Mouse (Mus musculus): ENCODE measurements around the gene Plin1. TPM values are rescaled to one million over a fixed set of nuclear protein-coding genes. Genes with fewer than 3 reads are reported as not detected.

Gene Plin1
- total and polyA plus RNA-seq, 3 experiments, result not detected

- H3K4me2 ChIP-seq (ENCODE audit: insufficient read depth, low read depth, poor library complexity, severe bottlenecking), result no peak overlapping the region
- dilution Hi-C loops (cut with MboI; ENCODE audit: extremely low pct_ligation_motif_present, extremely low pct_unique_long_range_greater_than_20kb, low sequenced_read_pairs), result no loop called here
- H3K36me3 ChIP-seq (replicated peaks in 1 of 2; ENCODE audit: control insufficient read depth in 1 of 2, insufficient read depth in 1 of 2, low read length in 1 of 2), result no peaks in the 10 kb centered on the region
- no peak overlapping the region for H3K4me3 ChIP-seq (replicated peaks in 1 of 3; ENCODE audit: low read depth in 2 of 3, low read length in 2 of 3, poor library complexity in 1 of 3)
- no peak for DNase-seq (ENCODE audit: extremely low read depth)
- no peak overlapping the region for H3K27ac ChIP-seq (ENCODE audit: insufficient read depth, low read depth)
- H3K4me1 ChIP-seq (ENCODE audit: control insufficient read depth in 1 of 2, insufficient read depth in 2 of 2), result peaks cover 0 to 10% of the 10 kb centered on the region in 2 experiments; a peak in 3 of 4 replicates
- in situ Hi-C loops (cut with MboI; ENCODE audit: low pct_ligation_motif_present, low pct_unique_long_range_greater_than_20kb, low sequenced_read_pairs), result no loop called here
- no peak overlapping the region for H3K9ac ChIP-seq (ENCODE audit: insufficient read depth, low read depth)
- TF ChIP-seq CHD1 (IDR thresholded peaks at IDR 0.05; ENCODE audit: low read depth, low read length) (no peak), SIN3A (IDR thresholded peaks at IDR 0.05; ENCODE audit: low read length) (no peak), ZC3H11A (IDR thresholded peaks at IDR 0.05; ENCODE audit: low read depth, low read length) (no peak), TBP (conservative IDR thresholded peaks at IDR 0.05; ENCODE audit: low read depth, low read length) (0 out of 2 replicates have a peak, but pooled peaks have one; percentile 30)
- peaks cover under 1% of the 10 kb centered on the region for H3K27me3 ChIP-seq (replicated peaks)
- H3K9me3 ChIP-seq (replicated peaks; ENCODE audit: low read length), result no peaks in the 10 kb centered on the region
- no peaks in the 10 kb centered on the region for H3K79me2 ChIP-seq (replicated peaks; ENCODE audit: control insufficient read depth, extremely low read depth, insufficient read depth, poor library complexity, severe bottlenecking)
Observed at GRCm38 (mm10) chr7:79781826-79782515, 49.3 kb upstream of the Plin1 start.

- H3K4me2 ChIP-seq (ENCODE audit: insufficient read depth, low read depth, poor library complexity, severe bottlenecking), result peak overlapping the region; percentile 48
- DNase-seq (ENCODE audit: extremely low read depth), result peak; percentile 76
- in situ Hi-C loops (cut with MboI; ENCODE audit: low pct_ligation_motif_present, low pct_unique_long_range_greater_than_20kb, low sequenced_read_pairs) (no loop called here), dilution Hi-C loops (cut with MboI; ENCODE audit: extremely low pct_ligation_motif_present, extremely low pct_unique_long_range_greater_than_20kb, low sequenced_read_pairs) (no loop called here)
- no peaks in the 10 kb centered on the region for H3K36me3 ChIP-seq (replicated peaks in 1 of 2; ENCODE audit: control insufficient read depth in 1 of 2, insufficient read depth in 1 of 2, low read length in 1 of 2)
- no peaks in the 10 kb centered on the region for H3K79me2 ChIP-seq (replicated peaks; ENCODE audit: control insufficient read depth, extremely low read depth, insufficient read depth, poor library complexity, severe bottlenecking)
- H3K27me3 ChIP-seq (replicated peaks), result peaks cover 2% of the 10 kb centered on the region
- H3K9ac ChIP-seq (ENCODE audit: insufficient read depth, low read depth), result no peak overlapping the region
- H3K27ac ChIP-seq (ENCODE audit: insufficient read depth, low read depth), result no peak overlapping the region
- H3K9me3 ChIP-seq (replicated peaks; ENCODE audit: low read length), result no peaks in the 10 kb centered on the region
- TF ChIP-seq ZC3H11A (IDR thresholded peaks at IDR 0.05; ENCODE audit: low read depth, low read length), result no peak
- TF ChIP-seq GABPA (IDR thresholded peaks at IDR 0.05; ENCODE audit: insufficient replicate concordance, low read depth, low read length), result no peak
- peak; percentile 66 for TF ChIP-seq RAD21 (IDR thresholded peaks at IDR 0.05; ENCODE audit: low read depth, low read length)
- TF ChIP-seq JUN (IDR thresholded peaks at IDR 0.05; ENCODE audit: insufficient read depth, low read depth, low read length), result no peak
- no peak for TF ChIP-seq PAX5 (IDR thresholded peaks at IDR 0.05; ENCODE audit: low read length)
- TF ChIP-seq ETS1 (conservative IDR thresholded peaks at IDR 0.05; ENCODE audit: low read depth, low read length), result no peak
- no peak for TF ChIP-seq USF2 (conservative IDR thresholded peaks at IDR 0.05; ENCODE audit: low read depth, low read length)
- TF ChIP-seq CHD2 (IDR thresholded peaks at IDR 0.05; ENCODE audit: low read length), result no peak
- no peak for TF ChIP-seq RCOR1 (conservative IDR thresholded peaks at IDR 0.05; ENCODE audit: low read depth, low read length)
- TF ChIP-seq MAX (IDR thresholded peaks at IDR 0.05; ENCODE audit: low read length), result no peak
- no peak for TF ChIP-seq CHD1 (IDR thresholded peaks at IDR 0.05; ENCODE audit: low read depth, low read length)
- TF ChIP-seq ZKSCAN1 (IDR thresholded peaks at IDR 0.05; ENCODE audit: borderline replicate concordance, low read depth, low read length), result no peak
- TF ChIP-seq MAFK (IDR thresholded peaks at IDR 0.05; ENCODE audit: insufficient replicate concordance, low read length), result no peak
- no peak for TF ChIP-seq UBTF (IDR thresholded peaks at IDR 0.05; ENCODE audit: low read depth, low read length)
- TF ChIP-seq CTCF (conservative IDR thresholded peaks at IDR 0.05 in 1 of 2, IDR thresholded peaks at IDR 0.05 in 1 of 2; ENCODE audit: low read depth in 2 of 2, low read length in 2 of 2), result peak; percentile 84 to 89
- peak; percentile 61 for TF ChIP-seq SMC3 (IDR thresholded peaks at IDR 0.05; ENCODE audit: low read depth, low read length)
- TF ChIP-seq IRF4 (IDR thresholded peaks at IDR 0.05; ENCODE audit: low read depth, low read length), result no peak
- no peak for TF ChIP-seq JUND (conservative IDR thresholded peaks at IDR 0.05; ENCODE audit: low read depth, low read length)
- no peak for TF ChIP-seq POLR2AphosphoS2 (IDR thresholded peaks at IDR 0.05; ENCODE audit: low read depth, low read length)
- peak; percentile 81 for TF ChIP-seq MYC (IDR thresholded peaks at IDR 0.05; ENCODE audit: low read depth, low read length)
- no peak for TF ChIP-seq NELFE (IDR thresholded peaks at IDR 0.05; ENCODE audit: low read depth, low read length)
- peaks cover 0 to 10% of the 10 kb centered on the region in 2 experiments; a peak in 3 of 4 replicates for H3K4me1 ChIP-seq (ENCODE audit: control insufficient read depth in 1 of 2, insufficient read depth in 2 of 2)
- peak overlapping the region in 2 of 3 experiments; percentile 10 to 22 for H3K4me3 ChIP-seq (replicated peaks in 1 of 3; ENCODE audit: low read depth in 2 of 3, low read length in 2 of 3, poor library complexity in 1 of 3)
Observed at GRCm38 (mm10) chr7:79780647-79781626, 48.2 kb upstream of the Plin1 start.
